ENCODE assay signal across 8 mouse cellular contexts in genomic region chr7:24506838-24507725, GRCm38 (mm10). TPM values are rescaled to one million over a fixed set of nuclear protein-coding genes. Genes with fewer than 3 reads are reported as not detected.
A peak's percentile ranks its signal among the peaks of the same experiment; 100 is the strongest.
DNase-seq lines count a peak whose midpoint lies in the region; ATAC-seq lines count a peak whose summit lies in the region.

Gene Zfp428 (plus strand): TSS chr7:24507006.

- no peaks in the 10 kb centered on the region; the same call in 1 of the 2 replicates for H3K27me3 ChIP-seq in intestine, embryonic 14.5 days (replicated peaks; ENCODE audit: control insufficient read depth, insufficient read depth, low read length)
- peaks cover 12% of the 10 kb centered on the region for H3K27me3 ChIP-seq in midbrain, embryonic 10.5 days (ENCODE audit: low read depth, poor library complexity, severe bottlenecking)

- H3K9me3 ChIP-seq in intestine, embryonic 14.5 days (ENCODE audit: control insufficient read depth, low read length): no peaks in the 10 kb centered on the region
- H3K9me3 ChIP-seq in midbrain, embryonic 10.5 days (replicated peaks): no peaks in the 10 kb centered on the region

- intact Hi-C loops in gastrocnemius, postnatal 36 days (cut with DNase I): loop anchor here (10.0 kb wide), 1 partner anchor 378 kb away; the partner anchor contains the start of gene Rps19
- intact Hi-C loops in left cerebral cortex, postnatal 36 days (cut with DNase I): loop anchor here (1.0 to 2.0 kb wide), 2 partner anchors 24 to 26 kb away; partner anchors contain the start of gene Irgq

- peak; percentile 93 for DNase-seq in adrenal gland, postnatal 10 days
- peak; percentile 78 for DNase-seq in embryo, embryonic 11.5 days (ENCODE audit: low read depth, low spot score)
- peak; percentile 83 to 87 for DNase-seq in gastrocnemius, postnatal 36 days
- peak; percentile 92 for DNase-seq in intestine, embryonic 14.5 days (ENCODE audit: low spot score)
- DNase-seq in left cerebral cortex, postnatal 36 days (ENCODE audit: low spot score in 2 of 2): peak; percentile 87 to 88
- DNase-seq in midbrain, embryonic 10.5 days (ENCODE audit: low spot score): peak; percentile 92
- DNase-seq in right cerebral cortex, postnatal 4 days: peak; percentile 85
- DNase-seq in yolk sac, embryonic 10.5 days (ENCODE audit: low spot score): peak; percentile 89

- peak within 1 kb of the TSS; percentile 100 for H3K27ac ChIP-seq in intestine, embryonic 14.5 days (ENCODE audit: low read depth)
- peak within 1 kb of the TSS; percentile 96 for H3K27ac ChIP-seq in midbrain, embryonic 10.5 days (replicated peaks)

- H3K4me1 ChIP-seq in intestine, embryonic 14.5 days (replicated peaks; ENCODE audit: control insufficient read depth, insufficient read depth, low read length): peaks cover 16% of the 10 kb centered on the region
- peaks cover 49% of the 10 kb centered on the region for H3K4me1 ChIP-seq in midbrain, embryonic 10.5 days

- peak; percentile 89 for ATAC-seq in intestine, embryonic 14.5 days (replicated peaks; ENCODE audit: low FRiP score, low TSS enrichment, low read depth)

- WGBS in intestine, embryonic 14.5 days: under 1% methylated on average over 80 of the region's 84 CpGs
- under 1% methylated on average over 84 of the region's 84 CpGs for WGBS in midbrain, embryonic 10.5 days

- H3K36me3 ChIP-seq in intestine, embryonic 14.5 days (ENCODE audit: control insufficient read depth, insufficient read depth, low read length): 0 out of 2 replicates have a peak, but pooled peaks cover 2% of the 10 kb centered on the region
- H3K36me3 ChIP-seq in midbrain, embryonic 10.5 days: peaks cover 35% of the 10 kb centered on the region

- H3K4me3 ChIP-seq in intestine, embryonic 14.5 days (ENCODE audit: low read depth, low read length): peak within 1 kb of the TSS; percentile 76
- H3K4me3 ChIP-seq in midbrain, embryonic 10.5 days: peak within 1 kb of the TSS; percentile 65

- peak within 1 kb of the TSS; percentile 59 for H3K4me2 ChIP-seq in intestine, embryonic 14.5 days (ENCODE audit: low read length)

- H3K9ac ChIP-seq in intestine, embryonic 14.5 days (ENCODE audit: low read length): peak within 1 kb of the TSS; percentile 97

RNA-seq across cellular contexts. Expression of gene Zfp428, which starts in this region (rescaled TPM):
- total RNA-seq in adrenal gland, postnatal 10 days (2021): 1 to 10 TPM; 6.0 to 9.1 TPM
- 1 to 10 TPM; 4.3 to 5.9 TPM for total RNA-seq in gastrocnemius, postnatal 36 days (2021)
- 30.3 and 33.7 TPM in 2 replicates for polyA plus RNA-seq in intestine, embryonic 14.5 days (2014; fragmentation: Nextera tagmentation; extraction: Ambion mirVana)
- 10 to 100 TPM; 47.9 to 49.4 TPM for total RNA-seq in left cerebral cortex, postnatal 36 days (2021)
- polyA plus RNA-seq in midbrain, embryonic 10.5 days (2016; fragmentation: Nextera tagmentation; extraction: Ambion mirVana): 116 and 127 TPM in 2 replicates

Comparison
In these comparisons a context has a peak if more than half of its experiments do, and no peak if none do; other contexts are left out.
1. Peak in every context shown above with its lines: DNase-seq, ATAC-seq, H3K4me3 ChIP-seq and H3K27ac ChIP-seq.
2. RNA of gene Zfp428 (total RNA-seq): 47.9 to 49.4 TPM in left cerebral cortex, postnatal 36 days; 6.0 to 9.1 TPM in adrenal gland, postnatal 10 days and 4.3 to 5.9 TPM in gastrocnemius, postnatal 36 days; every median in the first group is over 4 times any median in the second.